Mouse (Mus musculus) hindbrain, embryonic 11.5 days (tissue): ENCODE measurements around the gene Cdk11b. TPM values are rescaled to one million over a fixed set of nuclear protein-coding genes. Genes with fewer than 3 reads are reported as not detected.

ENCODE experiments used
- ATAC-seq: fragments of 200-750 bp; cut with Nextera tagmentation; 2 replicates; pipeline ENCODE4 v1.8.0; 2017; ENCODE audit warnings: mild to moderate bottlenecking, moderate TSS enrichment, moderate library complexity; ENCODE audit not compliant: low FRiP score
- DNase-seq: peaks from one replicate; pipeline ENCODE4 v3.0.0-alpha.2; 2015; ENCODE audit warnings: low spot score
- H3K27ac ChIP-seq: fragments of 300-500 bp; sonication (generic); 2 replicates; pipeline ENCODE4 v1.5.1; 2014; ENCODE audit warnings: mild to moderate bottlenecking, low read depth, low read length
- H3K27me3 ChIP-seq: fragments of 300-500 bp; sonication (generic); 2 replicates; pipeline ENCODE4 v1.6.1; 2014; ENCODE audit warnings: mild to moderate bottlenecking, low read length, moderate library complexity, mixed read lengths; ENCODE audit not compliant: control insufficient read depth, insufficient read depth
- H3K36me3 ChIP-seq: fragments of 300-500 bp; sonication (generic); 2 replicates; pipeline ENCODE4 v1.6.1; 2014; ENCODE audit warnings: mild to moderate bottlenecking, low read length, moderate library complexity, mixed read lengths; ENCODE audit not compliant: control insufficient read depth, insufficient read depth
- H3K4me1 ChIP-seq: fragments of 300-500 bp; sonication (generic); replicated peaks from 2 replicates; pipeline ENCODE4 v1.6.1; 2014; ENCODE audit warnings: low read length, mixed read lengths; ENCODE audit not compliant: control insufficient read depth, insufficient read depth
- H3K4me2 ChIP-seq: fragments of 300-500 bp; sonication (generic); replicated peaks from 2 replicates; pipeline ENCODE4 v1.6.1; 2014; ENCODE audit warnings: mild to moderate bottlenecking, low read depth, low read length
- H3K4me3 ChIP-seq: fragments of 300-500 bp; sonication (generic); 2 replicates; pipeline ENCODE4 v1.5.1; 2014; ENCODE audit warnings: low read depth, low read length
- H3K9ac ChIP-seq: fragments of 300-500 bp; sonication (generic); 2 replicates; pipeline ENCODE4 v1.6.1; 2014; ENCODE audit warnings: low read depth, low read length
- H3K9me3 ChIP-seq: fragments of 300-500 bp; sonication (generic); 2 replicates; pipeline ENCODE4 v1.6.1; 2016; ENCODE audit warnings: low read length; ENCODE audit not compliant: control insufficient read depth
- WGBS: fragments of 180-500 bp; shearing (Covaris S2); extraction: QIAGEN DNeasy Blood & Tissue Kit; methylation state at CpG from one replicate; pipeline ENCODE4 v1.1.7; 2014; 5-methylcytosine and 5-hydroxymethylcytosine counted together
- polyA plus RNA-seq: library from polyadenylated mRNA; unstranded; fragments of >200 nt; fragmentation: Nextera tagmentation; extraction: Ambion mirVana; gene quantifications from 2 replicates; pipeline ENCODE4 v1.2.1, GENCODE M21; 2014

Cdk11b gene
- polyA plus RNA-seq, 1 experiment from 2014 or later, result 77.6 TPM

DNA sequence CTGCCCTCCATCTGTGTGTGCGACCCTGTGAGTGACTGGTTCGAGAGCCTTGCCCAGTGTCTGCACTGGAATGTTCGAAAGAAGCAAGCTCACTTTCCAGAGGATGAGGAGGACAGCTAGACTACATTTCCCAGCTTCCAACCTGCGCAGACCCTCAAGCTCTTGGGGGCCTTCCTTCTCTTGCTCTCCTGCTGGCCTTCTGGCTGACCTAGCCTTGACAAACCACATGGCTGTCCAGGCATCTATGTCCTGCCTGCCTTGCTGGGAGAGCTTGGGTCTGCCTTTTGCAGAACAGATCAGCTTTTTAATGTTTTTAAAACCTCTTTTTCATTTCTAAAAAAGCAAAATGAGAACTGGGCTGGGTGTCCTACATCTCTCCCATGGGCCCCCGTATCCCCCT is 35.3 kb upstream of the Cdk11b start:
- Histone ChIP-seq H3K4me2 (no peak overlapping the region), H3K27ac (no peak overlapping the region), H3K27me3 (no peaks in the 10 kb centered on the region), H3K4me3 (no peak overlapping the region), H3K9ac (no peak overlapping the region), H3K4me1 (no peaks in the 10 kb centered on the region), H3K36me3 (no peaks in the 10 kb centered on the region; the same call in 1 of the 2 replicates), H3K9me3 (no peaks in the 10 kb centered on the region)
- DNase-seq, result no peak
- 97% methylated on average over 5 of the region's 5 CpGs for WGBS
- no peak for ATAC-seq

DNA sequence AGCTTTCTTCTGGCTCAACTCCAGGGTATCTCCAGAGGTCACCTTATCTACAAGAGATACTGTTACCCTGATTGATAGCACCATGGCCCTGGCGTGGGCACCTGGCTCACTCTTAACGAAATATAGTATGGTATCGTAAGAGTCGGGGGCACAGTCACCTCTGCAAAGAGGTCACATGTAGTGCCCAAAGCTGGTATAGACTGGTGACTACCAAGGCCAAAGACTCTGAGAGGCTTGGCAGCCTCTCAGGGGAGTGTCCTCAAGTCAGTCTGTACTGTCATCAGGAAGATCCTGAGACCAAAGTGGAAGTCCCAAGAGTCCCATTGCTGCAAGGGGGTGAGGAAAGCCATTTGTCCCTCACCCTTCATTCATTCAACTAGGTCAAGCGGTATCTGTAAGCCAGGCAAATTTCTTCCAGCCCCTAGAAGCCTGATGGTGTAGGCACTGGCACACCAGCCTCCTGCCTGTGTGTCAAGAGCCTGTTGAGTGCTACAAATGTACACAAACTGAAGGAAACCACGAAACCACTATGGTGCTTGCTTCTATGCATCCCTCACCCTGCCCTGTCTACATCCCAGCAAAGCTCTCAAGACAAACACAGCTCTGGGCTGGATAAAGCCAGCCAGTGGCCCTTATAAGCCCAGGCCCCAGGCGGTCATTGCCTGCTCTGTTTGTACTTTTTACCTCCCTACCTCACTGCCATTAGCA is 33.5 kb upstream of the Cdk11b start:
- Histone ChIP-seq H3K4me1 (no peaks in the 10 kb centered on the region), H3K36me3 (no peaks in the 10 kb centered on the region; the same call in 1 of the 2 replicates)
- ATAC-seq, result no peak

DNA sequence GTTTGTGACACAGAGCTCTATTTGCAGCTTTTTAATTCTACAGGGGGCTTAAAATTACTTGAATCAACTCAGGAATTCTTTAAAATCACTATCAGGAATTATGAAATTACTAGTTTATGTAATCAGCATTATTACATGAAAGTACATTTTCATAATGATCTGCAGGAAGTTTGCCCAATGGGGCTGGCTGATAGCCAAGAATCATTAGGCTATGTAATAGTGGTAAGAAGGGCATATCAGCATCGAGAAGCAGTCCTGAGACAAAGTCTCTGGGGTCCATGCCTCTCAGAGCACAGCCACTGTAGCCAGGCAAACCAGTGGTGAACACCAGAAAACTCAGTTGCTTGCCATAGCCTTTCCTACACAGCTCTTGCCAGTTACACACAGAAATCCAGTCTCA is 30.9 kb upstream of the Cdk11b start:
- H3K27me3 ChIP-seq, result no peaks in the 10 kb centered on the region
- H3K4me3 ChIP-seq, result no peak overlapping the region
- H3K9ac ChIP-seq, result no peak overlapping the region
- H3K4me2 ChIP-seq, result no peak overlapping the region
- no peak overlapping the region for H3K27ac ChIP-seq
- no peak for ATAC-seq
- no peaks in the 10 kb centered on the region for H3K4me1 ChIP-seq
- no peaks in the 10 kb centered on the region for H3K9me3 ChIP-seq
- DNase-seq, result no peak
- 77% methylated on average over 1 of the region's 1 CpGs for WGBS
- no peaks in the 10 kb centered on the region; the same call in 1 of the 2 replicates for H3K36me3 ChIP-seq

More for the DNA sequence above, 33.5 kb upstream of the Cdk11b start:
- H3K27me3 ChIP-seq, result no peaks in the 10 kb centered on the region
- H3K27ac ChIP-seq, result no peak overlapping the region
- no peak for DNase-seq
- no peak overlapping the region for H3K4me3 ChIP-seq
- no peak overlapping the region for H3K9ac ChIP-seq
- H3K9me3 ChIP-seq, result no peaks in the 10 kb centered on the region
- no peak overlapping the region for H3K4me2 ChIP-seq
- WGBS, result 83% methylated on average over 7 of the region's 7 CpGs

DNA sequence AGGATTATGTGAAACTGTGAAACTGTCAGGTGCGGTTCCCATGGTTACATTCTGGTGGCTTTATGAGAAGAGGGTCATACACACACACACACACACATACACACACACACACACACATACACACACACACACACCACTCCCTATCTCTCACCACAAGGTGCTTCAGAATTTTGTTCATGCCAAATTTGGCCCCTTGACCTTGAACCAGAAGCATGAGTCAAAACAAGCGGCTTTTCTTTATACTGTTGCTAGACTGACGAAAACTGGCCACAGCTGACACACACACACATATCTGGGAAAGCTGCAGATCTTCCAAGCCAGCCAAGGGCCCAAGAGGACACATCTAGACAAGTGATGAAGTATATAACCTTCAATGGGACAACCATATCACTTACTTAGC is 28.9 kb upstream of the Cdk11b start:
- no peak overlapping the region for H3K9ac ChIP-seq
- no peaks in the 10 kb centered on the region for H3K27me3 ChIP-seq
- no peaks in the 10 kb centered on the region for H3K36me3 ChIP-seq
- H3K4me3 ChIP-seq, result no peak overlapping the region
- DNase-seq (no peak), ATAC-seq (no peak)
- no peak overlapping the region for H3K4me2 ChIP-seq
- 91% methylated on average over 3 of the region's 3 CpGs for WGBS
- no peaks in the 10 kb centered on the region for H3K4me1 ChIP-seq
- no peak overlapping the region for H3K27ac ChIP-seq
- no peaks in the 10 kb centered on the region for H3K9me3 ChIP-seq

DNA sequence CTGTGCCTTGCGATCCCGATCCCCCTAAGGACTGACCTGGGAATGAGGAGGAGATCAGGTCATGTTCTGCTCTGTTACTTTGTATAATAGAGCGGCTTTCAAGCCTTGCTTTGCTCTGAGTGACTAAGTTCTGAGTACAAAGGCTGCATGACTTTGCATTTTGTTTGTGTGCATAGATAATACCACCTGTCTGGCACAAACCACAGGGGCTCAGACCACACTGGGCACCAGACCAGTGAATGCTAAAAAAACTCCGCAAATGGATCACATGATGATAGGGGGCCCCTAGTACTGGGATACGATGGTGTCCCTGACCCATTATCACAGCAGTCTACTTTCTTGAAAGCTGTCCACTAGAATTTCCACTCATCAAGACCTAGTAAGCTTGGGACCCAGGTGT is 28.0 kb upstream of the Cdk11b start:
- H3K9ac ChIP-seq, result no peak overlapping the region
- H3K27me3 ChIP-seq, result no peaks in the 10 kb centered on the region
- H3K4me1 ChIP-seq, result no peaks in the 10 kb centered on the region
- no peak overlapping the region for H3K27ac ChIP-seq
- DNase-seq (no peak), ATAC-seq (no peak)
- 82% methylated on average over 5 of the region's 5 CpGs for WGBS
- H3K4me3 ChIP-seq, result no peak overlapping the region
- H3K36me3 ChIP-seq, result no peaks in the 10 kb centered on the region
- no peak overlapping the region for H3K4me2 ChIP-seq
- H3K9me3 ChIP-seq, result no peaks in the 10 kb centered on the region

DNA sequence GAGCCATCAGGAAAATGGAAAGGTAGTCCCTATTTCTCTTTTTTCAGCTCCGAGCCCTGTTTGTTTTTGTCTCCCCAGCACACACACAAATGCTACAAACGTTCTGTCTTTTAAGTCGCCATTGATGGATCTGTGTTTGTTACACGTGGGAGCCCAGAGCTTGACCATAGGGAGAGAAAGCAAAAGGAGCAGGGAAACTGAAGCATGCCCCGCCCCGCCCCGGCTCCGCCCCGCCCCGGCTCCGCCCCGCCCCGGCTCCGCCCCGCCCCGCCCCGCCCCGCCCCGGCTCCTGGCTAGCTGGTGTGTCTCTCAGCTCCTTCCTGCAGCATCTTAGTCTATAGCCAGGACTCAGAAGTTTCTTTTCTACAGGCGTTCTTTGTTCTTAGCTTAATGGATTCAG is 26.1 kb upstream of the Cdk11b start:
- no peaks in the 10 kb centered on the region for H3K27me3 ChIP-seq
- H3K4me2 ChIP-seq, result no peak overlapping the region
- 14% methylated on average over 20 of the region's 20 CpGs for WGBS
- H3K4me3 ChIP-seq, result no peak overlapping the region
- H3K4me1 ChIP-seq, result 0 out of 2 replicates have a peak, but pooled peaks cover 3% of the 10 kb centered on the region
- no peaks in the 10 kb centered on the region for H3K36me3 ChIP-seq
- no peaks in the 10 kb centered on the region for H3K9me3 ChIP-seq
- ATAC-seq (no peak), DNase-seq (no peak)
- H3K27ac ChIP-seq, result no peak overlapping the region
- no peak overlapping the region for H3K9ac ChIP-seq

DNA sequence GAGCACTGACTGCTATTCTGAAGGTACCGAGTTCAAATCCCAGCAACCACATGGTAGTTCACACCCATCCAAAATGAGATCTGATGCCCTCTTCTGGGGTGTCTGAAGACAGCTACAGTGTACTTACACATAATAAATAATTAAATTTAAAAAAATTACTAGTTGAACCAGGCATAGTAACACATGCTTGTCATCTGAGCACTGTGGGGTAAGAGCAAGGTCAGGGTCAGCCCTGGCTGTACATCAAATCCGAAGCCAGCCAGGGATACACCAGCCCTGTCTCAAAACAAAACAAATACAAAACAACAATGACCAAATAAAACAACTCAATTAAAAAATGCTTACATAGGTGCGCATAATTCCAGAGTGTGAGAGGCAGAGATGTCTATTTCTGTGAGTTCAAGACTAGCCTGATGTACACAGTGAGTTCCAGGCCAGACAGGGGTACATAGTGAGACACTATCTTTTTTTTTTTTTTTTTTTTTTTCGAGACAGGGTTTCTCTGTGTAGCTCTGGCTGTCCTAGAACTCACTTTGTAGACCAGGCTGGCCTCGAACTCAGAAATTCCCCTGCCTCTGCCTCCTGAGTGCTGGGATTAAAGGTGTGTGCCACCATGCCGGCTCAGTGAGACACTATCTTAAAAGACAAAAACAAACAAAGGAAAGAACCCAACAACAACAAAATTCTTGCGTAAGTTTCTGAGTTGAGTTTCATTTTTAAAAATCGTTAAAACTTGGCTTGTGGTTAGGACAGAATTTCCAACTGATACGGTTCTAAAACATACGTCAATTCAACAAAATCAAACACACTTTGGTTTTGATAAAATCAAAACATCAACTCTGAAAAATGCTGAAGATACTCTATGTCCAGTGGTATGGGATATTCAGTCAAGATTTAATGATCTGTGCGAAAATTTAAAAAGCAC is 24.5 kb upstream of the Cdk11b start:
- no peaks in the 10 kb centered on the region for H3K36me3 ChIP-seq
- H3K9ac ChIP-seq, result peak overlapping the region; percentile 88
- WGBS, result 90% methylated on average over 11 of the region's 11 CpGs
- DNase-seq (no peak), ATAC-seq (no peak)
- no peaks in the 10 kb centered on the region for H3K9me3 ChIP-seq
- H3K27ac ChIP-seq, result peak overlapping the region; percentile 97
- peak overlapping the region; percentile 85 for H3K4me2 ChIP-seq
- H3K27me3 ChIP-seq, result no peaks in the 10 kb centered on the region
- H3K4me1 ChIP-seq, result 0 out of 2 replicates have a peak, but pooled peaks cover 3% of the 10 kb centered on the region
- H3K4me3 ChIP-seq, result peak overlapping the region; percentile 89

DNA sequence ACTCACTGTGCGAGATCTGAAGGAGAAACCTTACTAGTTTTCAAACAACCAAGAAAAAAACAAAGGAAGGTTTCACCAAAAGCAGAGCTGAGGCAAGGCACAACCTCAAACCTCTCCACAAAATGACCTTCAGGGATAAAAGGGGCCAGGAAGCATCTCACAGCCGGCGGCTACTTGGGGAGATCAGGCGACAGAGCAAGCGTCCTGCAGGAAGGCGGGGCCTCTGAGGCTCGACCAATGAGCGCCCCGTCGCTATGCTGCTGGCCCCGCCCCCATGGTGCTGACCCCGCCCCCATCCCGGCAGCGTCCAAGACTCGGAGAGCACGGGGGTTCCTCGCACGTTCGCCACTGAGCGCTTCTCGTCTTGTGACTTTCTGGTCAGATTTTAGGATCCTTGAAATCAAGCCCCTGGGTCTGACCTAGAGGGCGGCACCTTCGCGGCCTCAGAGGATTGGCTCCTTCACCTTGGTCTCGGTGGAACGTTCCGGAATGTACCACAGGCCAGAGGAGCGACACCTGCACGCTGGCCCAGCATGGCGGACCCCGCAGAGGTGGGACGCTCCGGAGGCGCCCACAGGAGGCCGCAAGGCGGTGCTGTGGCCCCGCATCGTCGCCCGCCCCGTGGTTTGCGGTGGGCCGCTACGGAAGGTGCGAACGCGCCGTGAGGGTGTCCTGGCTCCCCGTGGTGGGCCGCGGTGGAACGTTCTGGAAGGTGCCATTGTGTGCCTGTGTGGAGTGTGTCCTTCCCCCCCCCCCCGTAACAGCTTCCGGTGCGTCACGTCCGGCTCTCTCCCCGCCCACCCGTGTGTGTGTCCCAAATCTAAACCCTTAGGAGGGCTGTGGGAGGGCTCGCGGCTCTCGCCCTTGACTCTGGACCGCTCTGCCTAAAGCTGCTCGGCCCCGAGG is 23.3 kb upstream of the Cdk11b start, which contains the start of gene Slc35e2:
Gene Slc35e2 (plus strand): TSS at position 326 of the 906 bp plus-strand sequence.
- WGBS, result under 1% methylated on average over 53 of the region's 65 CpGs
- H3K36me3 ChIP-seq, result no peaks in the 10 kb centered on the region
- ATAC-seq (peak; percentile 95), DNase-seq (peak; percentile 95)
- H3K4me3 ChIP-seq, result peak within 1 kb of the TSS; percentile 89
- no peaks in the 10 kb centered on the region for H3K27me3 ChIP-seq
- H3K9ac ChIP-seq, result peak within 1 kb of the TSS; percentile 88
- peak within 1 kb of the TSS; percentile 85 for H3K4me2 ChIP-seq
- H3K27ac ChIP-seq, result peak within 1 kb of the TSS; percentile 97
- H3K4me1 ChIP-seq, result 0 out of 2 replicates have a peak, but pooled peaks cover 3% of the 10 kb centered on the region
- no peaks in the 10 kb centered on the region for H3K9me3 ChIP-seq
